Mouse (Mus musculus): ENCODE results near the gene Inpp4a. TPM values are rescaled to one million over a fixed set of nuclear protein-coding genes. Genes with fewer than 3 reads are reported as not detected.

The Inpp4a gene
- polyA plus RNA-seq (2015; fragmentation: Nextera tagmentation; extraction: Ambion mirVana), result 14.7 and 14.8 TPM in 2 replicates

GRCm38 (mm10) chr1:37299540-37300491 is at the start of gene Inpp4a:
TSS of gene Inpp4a (plus strand) at chr1:37299865.
- H3K4me2 ChIP-seq, result peak within 1 kb of the TSS; percentile 83
- ATAC-seq (ENCODE audit: extremely low read depth, insufficient number of reproducible peaks, low FRiP score, low TSS enrichment), result peak; percentile 82
- no peaks in the 10 kb centered on the region for H3K9me3 ChIP-seq
- H3K27ac ChIP-seq (replicated peaks), result peak within 1 kb of the TSS; percentile 48
- H3K4me3 ChIP-seq, result peak within 1 kb of the TSS; percentile 81
- no peaks in the 10 kb centered on the region for H3K36me3 ChIP-seq
- peaks cover 18% of the 10 kb centered on the region for H3K4me1 ChIP-seq
- H3K27me3 ChIP-seq (replicated peaks), result no peaks in the 10 kb centered on the region
- WGBS, result 1% methylated on average over 77 of the region's 77 CpGs
- H3K9ac ChIP-seq, result peak within 1 kb of the TSS; percentile 88

GRCm38 (mm10) chr1:37250643-37251310 is 48.9 kb upstream of the Inpp4a start:
- Histone ChIP-seq H3K4me1 (no peaks in the 10 kb centered on the region), H3K36me3 (no peaks in the 10 kb centered on the region), H3K4me2 (no peak overlapping the region), H3K9me3 (no peaks in the 10 kb centered on the region), H3K9ac (no peak overlapping the region), H3K4me3 (no peak overlapping the region), H3K27ac (replicated peaks) (no peak overlapping the region), H3K27me3 (replicated peaks) (peaks cover 9% of the 10 kb centered on the region)
- no peak for ATAC-seq (ENCODE audit: extremely low read depth, insufficient number of reproducible peaks, low FRiP score, low TSS enrichment)
- 34% methylated on average over 5 of the region's 5 CpGs for whole genome bisulfite sequencing

- Histone ChIP-seq H3K4me3 (no peak overlapping the region), H3K36me3 (no peaks in the 10 kb centered on the region), H3K27me3 (replicated peaks) (no peaks in the 10 kb centered on the region; the same call in 1 of the 2 replicates), H3K9me3 (peaks cover 3% of the 10 kb centered on the region; the same call in 1 of the 2 replicates), H3K9ac (no peak overlapping the region), H3K27ac (replicated peaks) (no peak overlapping the region), H3K4me2 (no peak overlapping the region), H3K4me1 (no peaks in the 10 kb centered on the region)
- ATAC-seq (ENCODE audit: extremely low read depth, insufficient number of reproducible peaks, low FRiP score, low TSS enrichment), result no peak
- WGBS, result 92% methylated on average over 2 of the region's 2 CpGs
These were observed 41.2 kb upstream of the Inpp4a start for GRCm38 (mm10) chr1:37258443-37258842.

GRCm38 (mm10) chr1:37272464-37272863 is 27.2 kb upstream of the Inpp4a start:
- Histone ChIP-seq H3K27ac (replicated peaks) (no peak overlapping the region), H3K36me3 (no peaks in the 10 kb centered on the region), H3K4me2 (no peak overlapping the region), H3K4me1 (no peaks in the 10 kb centered on the region), H3K4me3 (no peak overlapping the region), H3K9ac (peak overlapping the region; percentile 54; the same call in 1 of the 2 replicates), H3K27me3 (replicated peaks) (peaks cover 11% of the 10 kb centered on the region; the same call in 1 of the 2 replicates), H3K9me3 (no peaks in the 10 kb centered on the region)
- WGBS, result 6% methylated on average over 7 of the region's 7 CpGs
- ATAC-seq (ENCODE audit: extremely low read depth, insufficient number of reproducible peaks, low FRiP score, low TSS enrichment), result no peak

GRCm38 (mm10) chr1:37286556-37286955 is 13.1 kb upstream of the Inpp4a start:
- H3K4me2 ChIP-seq, result no peak overlapping the region
- no peak for ATAC-seq (ENCODE audit: extremely low read depth, insufficient number of reproducible peaks, low FRiP score, low TSS enrichment)
- peaks cover 8% of the 10 kb centered on the region for H3K9me3 ChIP-seq
- no peak overlapping the region for H3K9ac ChIP-seq
- H3K27ac ChIP-seq (replicated peaks), result no peak overlapping the region
- H3K4me3 ChIP-seq, result no peak overlapping the region
- no peaks in the 10 kb centered on the region for H3K36me3 ChIP-seq
- 78% methylated on average over 7 of the region's 7 CpGs for WGBS
- no peaks in the 10 kb centered on the region for H3K4me1 ChIP-seq
- no peaks in the 10 kb centered on the region for H3K27me3 ChIP-seq (replicated peaks)

GRCm38 (mm10) chr1:37287748-37288147 is 11.9 kb upstream of the Inpp4a start:
- WGBS, result 72% methylated on average over 1 of the region's 1 CpGs

GRCm38 (mm10) chr1:37288181-37288935 is 11.3 kb upstream of the Inpp4a start:
- Histone ChIP-seq H3K27ac (replicated peaks) (no peak overlapping the region), H3K9me3 (peaks cover 8% of the 10 kb centered on the region), H3K4me3 (no peak overlapping the region), H3K4me1 (no peaks in the 10 kb centered on the region), H3K9ac (no peak overlapping the region), H3K27me3 (replicated peaks) (no peaks in the 10 kb centered on the region), H3K4me2 (no peak overlapping the region), H3K36me3 (no peaks in the 10 kb centered on the region)
- 77% methylated on average over 11 of the region's 11 CpGs for WGBS
- no peak for ATAC-seq (ENCODE audit: extremely low read depth, insufficient number of reproducible peaks, low FRiP score, low TSS enrichment)

More at GRCm38 (mm10) chr1:37287748-37288147, 11.9 kb upstream of the Inpp4a start:
- H3K27ac ChIP-seq (replicated peaks), result no peak overlapping the region
- no peak for ATAC-seq (ENCODE audit: extremely low read depth, insufficient number of reproducible peaks, low FRiP score, low TSS enrichment)
- peaks cover 8% of the 10 kb centered on the region for H3K9me3 ChIP-seq
- no peaks in the 10 kb centered on the region for H3K27me3 ChIP-seq (replicated peaks)
- H3K36me3 ChIP-seq, result no peaks in the 10 kb centered on the region
- no peak overlapping the region for H3K9ac ChIP-seq
- no peak overlapping the region for H3K4me3 ChIP-seq
- H3K4me1 ChIP-seq, result no peaks in the 10 kb centered on the region
- no peak overlapping the region for H3K4me2 ChIP-seq

GRCm38 (mm10) chr1:37288941-37289340 is 10.7 kb upstream of the Inpp4a start:
- WGBS, result 77% methylated on average over 7 of the region's 7 CpGs

GRCm38 (mm10) chr1:37296414-37296813 is 3.3 kb upstream of the Inpp4a start:
- Histone ChIP-seq H3K9me3 (no peaks in the 10 kb centered on the region), H3K9ac (no peak overlapping the region), H3K27me3 (replicated peaks) (no peaks in the 10 kb centered on the region), H3K36me3 (no peaks in the 10 kb centered on the region), H3K4me1 (peaks cover 12% of the 10 kb centered on the region), H3K4me2 (no peak overlapping the region), H3K27ac (replicated peaks) (no peak overlapping the region), H3K4me3 (no peak overlapping the region)
- ATAC-seq (ENCODE audit: extremely low read depth, insufficient number of reproducible peaks, low FRiP score, low TSS enrichment), result no peak
- 57% methylated on average over 1 of the region's 1 CpGs for WGBS

More at GRCm38 (mm10) chr1:37288941-37289340, 10.7 kb upstream of the Inpp4a start:
- Histone ChIP-seq H3K4me2 (no peak overlapping the region), H3K4me1 (no peaks in the 10 kb centered on the region), H3K9me3 (peaks cover 2% of the 10 kb centered on the region), H3K9ac (no peak overlapping the region), H3K27me3 (replicated peaks) (no peaks in the 10 kb centered on the region), H3K36me3 (no peaks in the 10 kb centered on the region), H3K4me3 (no peak overlapping the region), H3K27ac (replicated peaks) (no peak overlapping the region)
- ATAC-seq (ENCODE audit: extremely low read depth, insufficient number of reproducible peaks, low FRiP score, low TSS enrichment), result no peak

GRCm38 (mm10) chr1:37298904-37299303 is 761 bp upstream of the Inpp4a start:
- Histone ChIP-seq H3K4me1 (peaks cover 18% of the 10 kb centered on the region), H3K4me3 (no peak overlapping the region), H3K36me3 (no peaks in the 10 kb centered on the region), H3K27ac (replicated peaks) (no peak overlapping the region), H3K9ac (no peak overlapping the region), H3K9me3 (no peaks in the 10 kb centered on the region), H3K4me2 (no peak overlapping the region), H3K27me3 (replicated peaks) (no peaks in the 10 kb centered on the region)
- WGBS, result 76% methylated on average over 2 of the region's 2 CpGs
- no peak for ATAC-seq (ENCODE audit: extremely low read depth, insufficient number of reproducible peaks, low FRiP score, low TSS enrichment)

GRCm38 (mm10) chr1:37300650-37301049 is 985 bp downstream of the Inpp4a start:
- H3K9ac ChIP-seq, result peak overlapping the region; percentile 88
- no peaks in the 10 kb centered on the region for H3K9me3 ChIP-seq
- 48% methylated on average over 5 of the region's 5 CpGs for WGBS
- no peaks in the 10 kb centered on the region for H3K36me3 ChIP-seq
- H3K4me2 ChIP-seq, result peak overlapping the region; percentile 83
- ATAC-seq (ENCODE audit: extremely low read depth, insufficient number of reproducible peaks, low FRiP score, low TSS enrichment), result no peak
- no peak overlapping the region for H3K27ac ChIP-seq (replicated peaks)
- peaks cover 18% of the 10 kb centered on the region for H3K4me1 ChIP-seq
- H3K4me3 ChIP-seq, result peak overlapping the region; percentile 81
- H3K27me3 ChIP-seq (replicated peaks), result no peaks in the 10 kb centered on the region
